Mouse (Mus musculus) midbrain, embryonic 13.5 days (tissue): ENCODE measurements around the gene Nkx6-2. TPM values are rescaled to one million over a fixed set of nuclear protein-coding genes. Genes with fewer than 3 reads are reported as not detected.

ENCODE experiments used
- ATAC-seq: fragments of 200-750 bp; cut with Nextera tagmentation; 2 replicates; pipeline ENCODE4 v1.8.0; 2017; ENCODE audit warnings: mild to moderate bottlenecking, moderate TSS enrichment, moderate library complexity
- H3K27ac ChIP-seq: fragments of 300-500 bp; sonication (generic); 2 replicates; pipeline ENCODE4 v1.5.1; 2015; ENCODE audit warnings: inconsistent platforms, mild to moderate bottlenecking, moderate library complexity
- H3K27me3 ChIP-seq: fragments of 300-500 bp; sonication (generic); 2 replicates; pipeline ENCODE4 v1.6.1; 2015; ENCODE audit warnings: mild to moderate bottlenecking, inconsistent platforms
- H3K36me3 ChIP-seq: fragments of 300-500 bp; sonication (generic); 2 replicates; pipeline ENCODE4 v1.6.1; 2015; ENCODE audit warnings: mild to moderate bottlenecking, inconsistent platforms
- H3K4me1 ChIP-seq: fragments of 300-500 bp; sonication (generic); replicated peaks from 2 replicates; pipeline ENCODE4 v1.6.1; 2015; ENCODE audit warnings: inconsistent platforms
- H3K4me2 ChIP-seq: fragments of 300-500 bp; sonication (generic); replicated peaks from 2 replicates; pipeline ENCODE4 v1.6.1; 2015; ENCODE audit warnings: moderate library complexity, mild to moderate bottlenecking, inconsistent platforms
- H3K4me3 ChIP-seq: fragments of 300-500 bp; sonication (generic); replicated peaks from 2 replicates; pipeline ENCODE4 v1.5.1; 2015; ENCODE audit warnings: mild to moderate bottlenecking, inconsistent platforms
- H3K9ac ChIP-seq: fragments of 300-500 bp; sonication (generic); replicated peaks from 2 replicates; pipeline ENCODE4 v1.6.1; 2015; ENCODE audit warnings: mild to moderate bottlenecking, inconsistent platforms
- H3K9me3 ChIP-seq: fragments of 300-500 bp; sonication (generic); 2 replicates; pipeline ENCODE4 v1.6.1; 2016; ENCODE audit warnings: mild to moderate bottlenecking, inconsistent platforms
- WGBS: fragments of 180-500 bp; shearing (Covaris S2); methylation state at CpG from one replicate; pipeline ENCODE4 v1.1.7; 2015; 5-methylcytosine and 5-hydroxymethylcytosine counted together
- polyA plus RNA-seq: library from polyadenylated mRNA; unstranded; fragments of >200 nt; fragmentation: Nextera tagmentation; extraction: Ambion mirVana; gene quantifications from 2 replicates; pipeline ENCODE4 v1.2.1, GENCODE M21; 2015

Nkx6-2 gene
- polyA plus RNA-seq, 1 experiment from 2014 or later, result 7.6 TPM

- H3K9me3 ChIP-seq, result no peaks in the 10 kb centered on the region
- H3K4me1 ChIP-seq, result peaks cover 9% of the 10 kb centered on the region
- no peak overlapping the region for H3K9ac ChIP-seq
- 0 out of 2 replicates have a peak, but pooled peaks have one; percentile 3 for ATAC-seq
- H3K4me2 ChIP-seq, result no peak overlapping the region
- WGBS, result 94% methylated on average over 2 of the region's 2 CpGs
- no peak overlapping the region for H3K27ac ChIP-seq
- H3K4me3 ChIP-seq, result no peak overlapping the region
- H3K36me3 ChIP-seq, result no peaks in the 10 kb centered on the region
- peaks cover 68% of the 10 kb centered on the region for H3K27me3 ChIP-seq
Measured at GRCm38 (mm10) chr7:139564161-139564560, 18.4 kb downstream of the Nkx6-2 start.

- H3K27ac ChIP-seq, result no peak overlapping the region
- H3K9ac ChIP-seq, result no peak overlapping the region
- H3K27me3 ChIP-seq, result peaks cover 72% of the 10 kb centered on the region
- peaks cover 9% of the 10 kb centered on the region for H3K4me1 ChIP-seq
- no peaks in the 10 kb centered on the region for H3K9me3 ChIP-seq
- ATAC-seq, result no peak
- no peaks in the 10 kb centered on the region for H3K36me3 ChIP-seq
- no peak overlapping the region for H3K4me3 ChIP-seq
- no peak overlapping the region for H3K4me2 ChIP-seq
- 64% methylated on average over 4 of the region's 4 CpGs for WGBS
Measured at GRCm38 (mm10) chr7:139563425-139563824, 19.2 kb downstream of the Nkx6-2 start.

- no peak overlapping the region for H3K4me2 ChIP-seq
- H3K4me1 ChIP-seq, result peaks cover 22% of the 10 kb centered on the region
- H3K9ac ChIP-seq, result no peak overlapping the region
- H3K4me3 ChIP-seq, result no peak overlapping the region
- no peak for ATAC-seq
- 91% methylated on average over 10 of the region's 10 CpGs for WGBS
- no peaks in the 10 kb centered on the region for H3K36me3 ChIP-seq
- no peaks in the 10 kb centered on the region for H3K9me3 ChIP-seq
- H3K27me3 ChIP-seq, result peaks cover 77% of the 10 kb centered on the region
- no peak overlapping the region for H3K27ac ChIP-seq
Measured at GRCm38 (mm10) chr7:139559659-139560058, 22.9 kb downstream of the Nkx6-2 start.

GRCm38 (mm10) chr7:139556746-139557526, 25.7 kb downstream of the Nkx6-2 start:
- no peak overlapping the region for H3K9ac ChIP-seq
- ATAC-seq, result peak; percentile 69
- no peak overlapping the region for H3K4me3 ChIP-seq
- no peaks in the 10 kb centered on the region for H3K36me3 ChIP-seq
- no peak overlapping the region for H3K4me2 ChIP-seq
- 8% methylated on average over 10 of the region's 10 CpGs for WGBS
- no peak overlapping the region for H3K27ac ChIP-seq
- peaks cover 13% of the 10 kb centered on the region for H3K4me1 ChIP-seq
- H3K27me3 ChIP-seq, result peaks cover 84% of the 10 kb centered on the region
- H3K9me3 ChIP-seq, result no peaks in the 10 kb centered on the region

GRCm38 (mm10) chr7:139556331-139556730, 26.3 kb downstream of the Nkx6-2 start:
- H3K4me2 ChIP-seq, result no peak overlapping the region
- H3K9me3 ChIP-seq, result no peaks in the 10 kb centered on the region
- no peak overlapping the region for H3K27ac ChIP-seq
- WGBS, result 15% methylated on average over 5 of the region's 5 CpGs
- H3K9ac ChIP-seq, result no peak overlapping the region
- no peak overlapping the region for H3K4me3 ChIP-seq
- no peaks in the 10 kb centered on the region for H3K36me3 ChIP-seq
- peaks cover 84% of the 10 kb centered on the region for H3K27me3 ChIP-seq
- peaks cover 15% of the 10 kb centered on the region for H3K4me1 ChIP-seq
- ATAC-seq, result 0 out of 2 replicates have a peak, but pooled peaks have one; percentile 9

- 0 out of 2 replicates have a peak, but pooled peaks have one; percentile 45 for ATAC-seq
- no peak overlapping the region for H3K27ac ChIP-seq
- no peak overlapping the region for H3K9ac ChIP-seq
- H3K4me3 ChIP-seq, result no peak overlapping the region
- peaks cover 16% of the 10 kb centered on the region for H3K4me1 ChIP-seq
- H3K27me3 ChIP-seq, result peaks cover 85% of the 10 kb centered on the region
- H3K4me2 ChIP-seq, result no peak overlapping the region
- H3K36me3 ChIP-seq, result no peaks in the 10 kb centered on the region
- WGBS, result 31% methylated on average over 2 of the region's 2 CpGs
- H3K9me3 ChIP-seq, result no peaks in the 10 kb centered on the region
Measured at GRCm38 (mm10) chr7:139551519-139551918, 31.1 kb downstream of the Nkx6-2 start.

- Histone ChIP-seq H3K27ac (no peak overlapping the region), H3K4me3 (no peak overlapping the region), H3K36me3 (no peaks in the 10 kb centered on the region), H3K9ac (no peak overlapping the region), H3K9me3 (no peaks in the 10 kb centered on the region), H3K4me2 (no peak overlapping the region), H3K4me1 (peaks cover 22% of the 10 kb centered on the region), H3K27me3 (peaks cover 90% of the 10 kb centered on the region)
- ATAC-seq, result no peak
- 67% methylated on average over 3 of the region's 3 CpGs for WGBS
Measured at GRCm38 (mm10) chr7:139550086-139550783, 32.4 kb downstream of the Nkx6-2 start.

GRCm38 (mm10) chr7:139547325-139547724, 35.3 kb downstream of the Nkx6-2 start:
- no peak overlapping the region for H3K4me2 ChIP-seq
- no peak overlapping the region for H3K4me3 ChIP-seq
- ATAC-seq, result no peak
- peaks cover 35% of the 10 kb centered on the region for H3K4me1 ChIP-seq
- H3K27ac ChIP-seq, result no peak overlapping the region
- peaks cover 90% of the 10 kb centered on the region for H3K27me3 ChIP-seq
- no peaks in the 10 kb centered on the region for H3K36me3 ChIP-seq
- no peak overlapping the region for H3K9ac ChIP-seq
- WGBS, result 89% methylated on average over 2 of the region's 2 CpGs
- H3K9me3 ChIP-seq, result no peaks in the 10 kb centered on the region

GRCm38 (mm10) chr7:139544706-139545625, 37.6 kb downstream of the Nkx6-2 start:
- Histone ChIP-seq H3K27ac (peak overlapping the region; percentile 69), H3K27me3 (peaks cover 89% of the 10 kb centered on the region), H3K4me1 (peaks cover 23% of the 10 kb centered on the region), H3K4me3 (no peak overlapping the region), H3K4me2 (peak overlapping the region; percentile 25), H3K9ac (no peak overlapping the region), H3K36me3 (no peaks in the 10 kb centered on the region), H3K9me3 (no peaks in the 10 kb centered on the region)
- peak; percentile 96 for ATAC-seq
- WGBS, result 28% methylated on average over 12 of the region's 12 CpGs

- Histone ChIP-seq H3K27me3 (peaks cover 89% of the 10 kb centered on the region), H3K27ac (no peak overlapping the region), H3K4me1 (peaks cover 23% of the 10 kb centered on the region), H3K4me3 (no peak overlapping the region), H3K9me3 (no peaks in the 10 kb centered on the region), H3K36me3 (no peaks in the 10 kb centered on the region), H3K4me2 (no peak overlapping the region), H3K9ac (no peak overlapping the region)
- WGBS, result 87% methylated on average over 6 of the region's 6 CpGs
- no peak for ATAC-seq
Measured at GRCm38 (mm10) chr7:139541422-139541821, 41.2 kb downstream of the Nkx6-2 start.

GRCm38 (mm10) chr7:139540601-139541000, 42.0 kb downstream of the Nkx6-2 start:
- Histone ChIP-seq H3K4me2 (no peak overlapping the region), H3K4me1 (peaks cover 16% of the 10 kb centered on the region), H3K4me3 (no peak overlapping the region), H3K9ac (no peak overlapping the region), H3K27ac (no peak overlapping the region), H3K9me3 (no peaks in the 10 kb centered on the region), H3K27me3 (peaks cover 89% of the 10 kb centered on the region), H3K36me3 (no peaks in the 10 kb centered on the region)
- WGBS, result 74% methylated on average over 1 of the region's 1 CpGs
- no peak for ATAC-seq
